Mouse (Mus musculus) hindbrain, embryonic 13.5 days (tissue): ENCODE measurements around the gene Foxp1. TPM values are rescaled to one million over a fixed set of nuclear protein-coding genes. Genes with fewer than 3 reads are reported as not detected.

Source experiments
- ATAC-seq: fragments of 200-750 bp; cut with Nextera tagmentation; 2 replicates; pipeline ENCODE4 v1.8.0; 2017; ENCODE audit warnings: moderate TSS enrichment; ENCODE audit not compliant: low FRiP score
- H3K27ac ChIP-seq: fragments of 300-500 bp; sonication (generic); 2 replicates; pipeline ENCODE4 v1.5.1; 2015; ENCODE audit warnings: inconsistent platforms, mild to moderate bottlenecking, moderate library complexity
- H3K27me3 ChIP-seq: fragments of 300-500 bp; sonication (generic); 2 replicates; pipeline ENCODE4 v1.6.1; 2015; ENCODE audit warnings: mild to moderate bottlenecking, inconsistent platforms
- H3K36me3 ChIP-seq: fragments of 300-500 bp; sonication (generic); 2 replicates; pipeline ENCODE4 v1.6.1; 2015; ENCODE audit warnings: mild to moderate bottlenecking, inconsistent platforms
- H3K4me1 ChIP-seq: fragments of 300-500 bp; sonication (generic); replicated peaks from 2 replicates; pipeline ENCODE4 v1.6.1; 2015; ENCODE audit warnings: inconsistent platforms
- H3K4me2 ChIP-seq: fragments of 300-500 bp; sonication (generic); 2 replicates; pipeline ENCODE4 v1.6.1; 2015; ENCODE audit warnings: inconsistent platforms, mild to moderate bottlenecking, moderate library complexity
- H3K4me3 ChIP-seq: fragments of 300-500 bp; sonication (generic); 2 replicates; pipeline ENCODE4 v1.5.1; 2015; ENCODE audit warnings: mild to moderate bottlenecking, inconsistent platforms
- H3K9ac ChIP-seq: fragments of 300-500 bp; sonication (generic); 2 replicates; pipeline ENCODE4 v1.6.1; 2015; ENCODE audit warnings: mild to moderate bottlenecking, inconsistent platforms
- H3K9me3 ChIP-seq: fragments of 300-500 bp; sonication (generic); 2 replicates; pipeline ENCODE4 v1.6.1; 2016; ENCODE audit warnings: inconsistent platforms
- WGBS: fragments of 180-500 bp; shearing (Covaris S2); methylation state at CpG from one replicate; pipeline ENCODE4 v1.1.7; 2015; 5-methylcytosine and 5-hydroxymethylcytosine counted together
- polyA plus RNA-seq: library from polyadenylated mRNA; unstranded; fragments of >200 nt; fragmentation: Nextera tagmentation; extraction: Ambion mirVana; gene quantifications from 2 replicates; pipeline ENCODE4 v1.2.1, GENCODE M21; 2015

The Foxp1 gene
- polyA plus RNA-seq, 1 experiment from 2014 or later, result 64.7 TPM

GRCm38 (mm10) chr6:99182777-99183176 is 339.7 kb downstream of the Foxp1 start:
- no peak overlapping the region for H3K4me3 ChIP-seq
- H3K4me2 ChIP-seq, result no peak overlapping the region
- ATAC-seq, result no peak
- no peaks in the 10 kb centered on the region for H3K9me3 ChIP-seq
- no peak overlapping the region for H3K9ac ChIP-seq
- 77% methylated on average over 4 of the region's 4 CpGs for WGBS
- H3K27me3 ChIP-seq, result peaks cover 5% of the 10 kb centered on the region; the same call in 1 of the 2 replicates
- peaks cover 7% of the 10 kb centered on the region for H3K4me1 ChIP-seq
- no peaks in the 10 kb centered on the region for H3K36me3 ChIP-seq
- H3K27ac ChIP-seq, result no peak overlapping the region

- Histone ChIP-seq H3K9ac (no peak overlapping the region), H3K9me3 (no peaks in the 10 kb centered on the region), H3K27ac (no peak overlapping the region), H3K4me1 (no peaks in the 10 kb centered on the region; the same call in 1 of the 2 replicates), H3K27me3 (no peaks in the 10 kb centered on the region), H3K36me3 (no peaks in the 10 kb centered on the region), H3K4me2 (no peak overlapping the region), H3K4me3 (no peak overlapping the region)
- ATAC-seq, result no peak
- 90% methylated on average over 3 of the region's 3 CpGs for WGBS
Observed at GRCm38 (mm10) chr6:99176216-99176615, 346.3 kb downstream of the Foxp1 start.

DNA sequence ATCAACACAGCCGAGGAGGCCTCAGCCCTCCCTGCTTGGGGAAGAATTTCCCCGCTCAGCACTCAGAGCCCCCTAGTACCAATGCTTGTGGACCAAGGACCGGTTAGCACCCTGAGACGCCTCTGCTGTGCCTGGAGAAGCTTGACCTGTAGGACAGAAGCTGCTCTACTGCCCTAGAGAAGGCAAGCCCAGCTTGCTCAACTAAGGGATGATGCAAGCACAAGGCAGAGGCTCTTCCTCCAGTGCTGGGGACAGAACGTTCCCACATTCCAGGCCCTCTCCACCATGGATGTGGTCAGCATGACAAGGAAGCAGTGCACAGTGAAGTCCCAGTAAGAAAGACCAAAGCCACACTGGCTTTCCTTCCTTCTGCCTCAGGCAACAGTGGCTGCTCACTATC is 347.1 kb downstream of the Foxp1 start:
- no peaks in the 10 kb centered on the region for H3K9me3 ChIP-seq
- no peak overlapping the region for H3K9ac ChIP-seq
- H3K27ac ChIP-seq, result no peak overlapping the region
- H3K36me3 ChIP-seq, result no peaks in the 10 kb centered on the region
- H3K4me3 ChIP-seq, result no peak overlapping the region
- ATAC-seq, result no peak
- 70% methylated on average over 5 of the region's 5 CpGs for WGBS
- no peak overlapping the region for H3K4me2 ChIP-seq
- no peaks in the 10 kb centered on the region for H3K27me3 ChIP-seq
- no peaks in the 10 kb centered on the region; the same call in 1 of the 2 replicates for H3K4me1 ChIP-seq

DNA sequence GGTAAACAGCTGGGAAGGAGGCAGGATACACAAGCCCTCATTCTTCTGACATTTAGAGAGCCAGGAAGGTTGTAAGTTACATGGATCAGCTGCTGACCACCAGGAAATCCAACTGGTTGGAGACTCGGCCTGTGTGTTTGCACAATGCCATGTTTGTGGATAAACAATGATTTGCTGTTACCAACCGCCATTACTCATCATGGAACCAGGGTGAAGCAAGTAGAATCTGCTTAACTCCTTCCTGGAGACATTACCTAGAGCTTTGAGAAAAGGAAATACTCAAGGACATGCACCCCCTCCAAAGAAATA is 348.7 kb downstream of the Foxp1 start:
- Histone ChIP-seq H3K36me3 (no peaks in the 10 kb centered on the region), H3K9ac (no peak overlapping the region), H3K9me3 (no peaks in the 10 kb centered on the region), H3K4me1 (no peaks in the 10 kb centered on the region; the same call in 1 of the 2 replicates), H3K4me2 (no peak overlapping the region), H3K27me3 (no peaks in the 10 kb centered on the region), H3K27ac (no peak overlapping the region), H3K4me3 (no peak overlapping the region)
- no peak for ATAC-seq
- 68% methylated on average over 2 of the region's 2 CpGs for WGBS

DNA sequence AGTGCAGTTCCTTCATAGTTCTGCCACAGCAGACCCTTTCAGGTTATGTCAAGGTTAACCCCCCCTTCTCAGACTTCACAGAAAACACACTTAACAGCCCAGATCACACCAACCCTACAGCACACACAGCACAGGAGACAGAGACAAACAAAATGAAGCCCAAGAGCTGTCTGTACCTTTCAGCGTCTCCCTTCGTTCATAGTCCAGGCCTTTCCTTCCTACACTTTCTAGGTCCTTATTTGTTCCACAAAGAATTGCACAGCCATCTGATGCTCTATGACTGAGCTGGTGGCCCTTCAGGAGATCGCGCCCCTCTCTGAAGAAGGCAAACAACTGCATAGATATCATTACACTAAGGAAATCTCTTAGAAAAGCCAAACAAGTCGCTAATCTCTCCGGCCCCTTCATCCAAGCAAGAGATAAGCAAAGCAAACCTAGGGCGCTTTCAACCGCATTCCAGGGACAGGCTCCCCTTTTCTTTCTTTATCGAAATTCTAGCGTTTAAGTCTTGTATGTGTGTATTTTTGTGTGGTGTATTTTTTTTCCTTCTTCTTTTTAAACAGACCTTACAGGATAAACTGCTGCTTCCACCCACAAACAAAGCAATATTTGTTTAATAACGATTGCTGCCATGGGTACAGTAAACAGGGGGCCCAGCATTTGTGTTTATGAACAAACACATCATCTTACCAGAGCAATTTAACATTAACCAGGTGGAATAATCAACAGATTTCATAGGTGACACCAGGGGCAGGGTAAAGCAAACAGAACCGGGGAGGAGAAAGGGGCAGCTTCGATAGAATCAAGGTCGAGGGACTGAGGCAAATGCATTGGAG is 349.2 kb downstream of the Foxp1 start:
- no peak overlapping the region for H3K27ac ChIP-seq
- ATAC-seq, result no peak
- H3K9me3 ChIP-seq, result no peaks in the 10 kb centered on the region
- no peak overlapping the region for H3K9ac ChIP-seq
- H3K27me3 ChIP-seq, result no peaks in the 10 kb centered on the region
- no peaks in the 10 kb centered on the region for H3K36me3 ChIP-seq
- H3K4me3 ChIP-seq, result no peak overlapping the region
- H3K4me2 ChIP-seq, result no peak overlapping the region
- no peaks in the 10 kb centered on the region; the same call in 1 of the 2 replicates for H3K4me1 ChIP-seq
- 85% methylated on average over 14 of the region's 14 CpGs for WGBS

GRCm38 (mm10) chr6:99172589-99172986 is 349.9 kb downstream of the Foxp1 start:
- ATAC-seq, result no peak

DNA sequence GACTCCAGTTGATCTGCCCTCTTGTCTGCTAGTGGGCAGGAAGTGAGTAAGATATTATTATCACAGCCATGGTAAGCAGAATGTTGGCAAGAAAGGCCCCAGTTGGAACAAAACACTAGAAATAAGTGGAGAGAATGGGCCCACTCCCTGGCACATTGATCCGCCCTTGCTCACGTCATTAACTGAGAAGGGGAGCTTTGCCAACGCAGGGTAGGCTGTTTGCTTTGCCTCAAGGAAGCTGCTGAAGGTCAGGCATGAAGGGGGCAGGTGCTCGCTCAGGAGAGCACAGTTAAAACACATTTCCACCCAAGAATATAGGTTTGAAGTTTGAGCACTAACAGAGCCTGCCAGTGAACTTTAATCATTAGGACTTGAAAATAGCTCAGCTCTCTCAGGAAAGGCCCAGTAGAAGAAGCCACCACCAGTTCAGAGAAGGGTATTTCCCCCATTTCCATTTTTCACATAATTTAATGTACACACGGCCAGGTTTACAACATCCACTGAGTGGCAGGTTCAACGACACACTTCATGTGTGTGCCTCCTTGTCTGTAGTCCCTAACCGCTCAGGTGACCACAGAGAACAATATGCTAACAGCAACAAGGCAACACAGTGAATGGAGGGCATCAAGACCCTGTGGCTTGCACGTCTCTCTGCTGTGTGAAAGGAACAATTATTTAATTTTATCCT is 350.5 kb downstream of the Foxp1 start:
- Histone ChIP-seq H3K27me3 (no peaks in the 10 kb centered on the region), H3K9ac (no peak overlapping the region), H3K4me3 (no peak overlapping the region), H3K27ac (no peak overlapping the region), H3K36me3 (no peaks in the 10 kb centered on the region), H3K4me1 (no peaks in the 10 kb centered on the region; the same call in 1 of the 2 replicates), H3K4me2 (no peak overlapping the region), H3K9me3 (no peaks in the 10 kb centered on the region)
- no peak for ATAC-seq
- 86% methylated on average over 8 of the region's 8 CpGs for WGBS

More at GRCm38 (mm10) chr6:99172589-99172986, 349.9 kb downstream of the Foxp1 start:
- Histone ChIP-seq H3K9me3 (no peaks in the 10 kb centered on the region), H3K27me3 (no peaks in the 10 kb centered on the region), H3K36me3 (no peaks in the 10 kb centered on the region), H3K4me1 (no peaks in the 10 kb centered on the region; the same call in 1 of the 2 replicates), H3K9ac (no peak overlapping the region), H3K27ac (no peak overlapping the region), H3K4me2 (no peak overlapping the region), H3K4me3 (no peak overlapping the region)
- WGBS, result 93% methylated on average over 6 of the region's 6 CpGs

DNA sequence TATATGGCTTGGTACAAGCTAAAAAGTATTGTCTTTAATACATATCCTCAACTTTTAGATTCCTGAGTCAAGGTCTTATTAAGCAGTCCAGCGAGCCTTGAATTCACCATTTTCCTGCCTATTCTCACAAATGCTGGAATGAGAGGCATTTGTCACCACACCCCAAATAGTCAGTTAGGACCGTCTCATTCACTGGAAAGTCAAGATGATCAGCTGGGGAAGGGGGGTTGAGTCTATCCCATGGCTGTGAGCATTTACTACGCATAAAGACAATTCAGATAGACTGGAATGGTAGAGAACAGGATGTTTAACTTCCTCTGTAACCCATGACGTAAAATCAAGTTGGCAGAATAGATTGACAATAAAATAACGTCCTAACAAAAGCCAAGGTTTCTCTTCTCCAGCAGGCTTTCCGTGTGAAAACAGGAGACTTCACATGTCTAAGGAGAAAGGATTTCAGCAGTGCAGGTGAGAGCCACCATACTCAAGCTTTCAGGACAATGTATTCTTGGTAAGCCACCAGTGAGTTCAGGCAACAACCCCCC is 351.2 kb downstream of the Foxp1 start:
- Histone ChIP-seq H3K9me3 (no peaks in the 10 kb centered on the region), H3K36me3 (no peaks in the 10 kb centered on the region), H3K27ac (no peak overlapping the region), H3K4me2 (no peak overlapping the region), H3K27me3 (no peaks in the 10 kb centered on the region), H3K4me3 (no peak overlapping the region), H3K9ac (no peak overlapping the region), H3K4me1 (no peaks in the 10 kb centered on the region; the same call in 1 of the 2 replicates)
- ATAC-seq, result no peak
- 77% methylated on average over 6 of the region's 6 CpGs for WGBS

GRCm38 (mm10) chr6:99168727-99169126 is 353.8 kb downstream of the Foxp1 start:
- no peaks in the 10 kb centered on the region for H3K36me3 ChIP-seq
- no peak overlapping the region; the same call in 1 of the 2 replicates for H3K27ac ChIP-seq
- no peaks in the 10 kb centered on the region for H3K4me1 ChIP-seq
- no peak overlapping the region for H3K4me3 ChIP-seq
- no peaks in the 10 kb centered on the region for H3K9me3 ChIP-seq
- H3K4me2 ChIP-seq, result no peak overlapping the region
- no peak overlapping the region for H3K9ac ChIP-seq
- H3K27me3 ChIP-seq, result no peaks in the 10 kb centered on the region
- no peak for ATAC-seq
- WGBS, result 81% methylated on average over 2 of the region's 2 CpGs

GRCm38 (mm10) chr6:99167001-99167400 is 355.5 kb downstream of the Foxp1 start:
- Histone ChIP-seq H3K4me2 (no peak overlapping the region), H3K4me1 (no peaks in the 10 kb centered on the region), H3K9me3 (no peaks in the 10 kb centered on the region), H3K27me3 (no peaks in the 10 kb centered on the region), H3K36me3 (no peaks in the 10 kb centered on the region), H3K9ac (no peak overlapping the region), H3K4me3 (no peak overlapping the region), H3K27ac (no peak overlapping the region)
- ATAC-seq, result no peak
- 56% methylated on average over 8 of the region's 8 CpGs for WGBS

- WGBS, result 89% methylated on average over 4 of the region's 4 CpGs
- Histone ChIP-seq H3K4me1 (no peaks in the 10 kb centered on the region), H3K36me3 (no peaks in the 10 kb centered on the region), H3K4me3 (no peak overlapping the region), H3K9me3 (no peaks in the 10 kb centered on the region), H3K27ac (no peak overlapping the region), H3K9ac (no peak overlapping the region), H3K4me2 (no peak overlapping the region), H3K27me3 (no peaks in the 10 kb centered on the region)
- no peak for ATAC-seq
Observed at GRCm38 (mm10) chr6:99166169-99166568, 356.4 kb downstream of the Foxp1 start.

DNA sequence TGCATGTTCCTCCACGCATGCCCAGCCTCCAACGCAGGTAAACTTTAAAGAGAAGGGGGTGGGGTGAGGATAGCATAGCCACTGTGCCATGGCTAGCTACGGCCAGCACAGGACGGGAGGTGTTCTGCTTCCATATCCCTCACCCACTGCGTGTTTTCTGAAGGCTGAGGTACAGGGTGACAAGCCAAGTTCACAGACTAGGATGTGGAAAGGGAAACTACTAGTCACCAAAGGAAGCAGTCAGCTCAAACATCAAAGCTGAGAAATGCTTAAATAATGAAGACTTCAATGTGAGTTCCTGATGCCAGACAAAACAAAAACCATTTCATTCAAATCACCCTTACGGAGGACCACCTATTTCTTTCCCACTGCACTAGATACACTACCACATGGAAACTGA is 357.8 kb downstream of the Foxp1 start:
- Histone ChIP-seq H3K4me2 (no peak overlapping the region), H3K36me3 (no peaks in the 10 kb centered on the region), H3K4me1 (peaks cover 9% of the 10 kb centered on the region), H3K9ac (no peak overlapping the region), H3K9me3 (no peaks in the 10 kb centered on the region), H3K4me3 (no peak overlapping the region), H3K27ac (no peak overlapping the region), H3K27me3 (no peaks in the 10 kb centered on the region)
- WGBS, result 90% methylated on average over 6 of the region's 6 CpGs
- ATAC-seq, result no peak
